Mouse (Mus musculus) neural tube, embryonic 12.5 days (tissue): ENCODE results near the gene Tmem181a. TPM values are rescaled to one million over a fixed set of nuclear protein-coding genes. Genes with fewer than 3 reads are reported as not detected.
"Not testable (repeated sequence)": the region's sequence is repeated elsewhere in the genome, so short reads cannot be mapped to it uniquely, and the experiment has no call there.

Experiments
- ATAC-seq: fragments of 200-750 bp; cut with Nextera tagmentation; 2 replicates; pipeline ENCODE4 v1.8.0; 2017; ENCODE audit warnings: low read depth, mild to moderate bottlenecking, moderate TSS enrichment, moderate library complexity; ENCODE audit not compliant: low FRiP score
- H3K27ac ChIP-seq: fragments of 300-500 bp; sonication (generic); 2 replicates; pipeline ENCODE4 v1.5.1; 2016
- H3K27me3 ChIP-seq: fragments of 300-500 bp; sonication (generic); replicated peaks from 2 replicates; pipeline ENCODE4 v1.6.1; 2016; ENCODE audit warnings: mild to moderate bottlenecking
- H3K36me3 ChIP-seq: fragments of 300-500 bp; sonication (generic); 2 replicates; pipeline ENCODE4 v1.6.1; 2016; ENCODE audit warnings: mild to moderate bottlenecking
- H3K4me1 ChIP-seq: fragments of 300-500 bp; sonication (generic); 2 replicates; pipeline ENCODE4 v1.6.1; 2016
- H3K4me2 ChIP-seq: fragments of 300-500 bp; sonication (generic); replicated peaks from 2 replicates; pipeline ENCODE4 v1.6.1; 2016; ENCODE audit warnings: mild to moderate bottlenecking
- H3K4me3 ChIP-seq: fragments of 300-500 bp; sonication (generic); 2 replicates; pipeline ENCODE4 v1.5.1; 2016
- H3K9ac ChIP-seq: fragments of 300-500 bp; sonication (generic); 2 replicates; pipeline ENCODE4 v1.6.1; 2016; ENCODE audit warnings: mild to moderate bottlenecking
- H3K9me3 ChIP-seq: fragments of 300-500 bp; sonication (generic); 2 replicates; pipeline ENCODE4 v1.6.1; 2016; ENCODE audit warnings: mild to moderate bottlenecking
- WGBS: fragments of 180-500 bp; shearing (Covaris S2); methylation state at CpG from one replicate; pipeline ENCODE4 v1.1.7; 2016; 5-methylcytosine and 5-hydroxymethylcytosine counted together
- polyA plus RNA-seq: library from polyadenylated mRNA; unstranded; fragments of >200 nt; fragmentation: Nextera tagmentation; extraction: Ambion mirVana; gene quantifications from 2 replicates; pipeline ENCODE4 v1.2.1, GENCODE M21; 2016

Gene Tmem181a
- polyA plus RNA-seq, 1 experiment from 2014 or later, result 36.2 TPM

DNA sequence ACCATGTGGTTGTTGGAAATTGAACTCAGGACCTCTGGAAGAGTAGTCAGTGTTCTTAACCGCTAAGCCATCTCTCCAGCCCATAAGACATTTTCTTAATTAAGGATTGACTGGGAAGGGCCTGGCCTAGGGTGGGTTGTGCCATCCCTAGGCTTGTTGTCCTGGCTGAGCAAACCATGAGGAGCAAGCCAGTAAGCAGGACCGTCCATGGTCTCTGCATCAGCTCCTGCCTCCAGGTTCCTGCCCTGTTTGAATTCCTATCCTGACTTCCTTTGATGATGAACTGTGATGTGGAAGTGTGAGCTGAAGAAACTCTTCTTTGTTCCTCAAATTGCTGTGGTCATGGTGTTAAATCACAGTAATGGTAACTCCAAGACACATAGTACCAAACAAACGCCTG lies 57.8 kb downstream of the Tmem181a start:
- H3K4me1 ChIP-seq, H3K4me3 ChIP-seq, H3K36me3 ChIP-seq, H3K9ac ChIP-seq, H3K4me2 ChIP-seq, ATAC-seq, H3K27ac ChIP-seq, H3K9me3 ChIP-seq, H3K27me3 ChIP-seq: not testable (repeated sequence)
- 41% methylated on average over 2 of the region's 3 CpGs for WGBS

DNA sequence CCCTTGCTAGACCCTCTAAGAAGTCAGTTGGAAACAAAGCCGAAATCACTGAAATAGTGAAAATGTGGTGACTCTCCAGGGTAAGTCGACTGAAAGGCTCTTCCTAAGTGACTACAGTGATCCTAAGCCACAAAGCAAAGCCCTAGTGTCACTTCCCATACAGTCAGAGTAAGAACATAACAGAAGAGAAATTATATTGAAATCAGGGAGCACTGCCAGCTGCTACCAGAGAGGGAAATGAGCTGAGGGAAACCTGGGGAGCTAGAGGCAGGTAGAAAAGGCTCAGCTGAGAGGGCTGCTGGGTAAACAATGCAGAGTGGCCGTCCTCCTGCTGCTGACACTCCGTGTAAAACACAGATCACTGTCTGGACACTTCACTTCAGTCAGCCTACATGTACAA lies 59.0 kb downstream of the Tmem181a start:
- H3K27ac ChIP-seq, H3K9me3 ChIP-seq, H3K4me1 ChIP-seq, H3K27me3 ChIP-seq, H3K36me3 ChIP-seq, H3K4me3 ChIP-seq, ATAC-seq, H3K9ac ChIP-seq, H3K4me2 ChIP-seq: not testable (repeated sequence)
- WGBS, result 42% methylated on average over 3 of the region's 4 CpGs

DNA sequence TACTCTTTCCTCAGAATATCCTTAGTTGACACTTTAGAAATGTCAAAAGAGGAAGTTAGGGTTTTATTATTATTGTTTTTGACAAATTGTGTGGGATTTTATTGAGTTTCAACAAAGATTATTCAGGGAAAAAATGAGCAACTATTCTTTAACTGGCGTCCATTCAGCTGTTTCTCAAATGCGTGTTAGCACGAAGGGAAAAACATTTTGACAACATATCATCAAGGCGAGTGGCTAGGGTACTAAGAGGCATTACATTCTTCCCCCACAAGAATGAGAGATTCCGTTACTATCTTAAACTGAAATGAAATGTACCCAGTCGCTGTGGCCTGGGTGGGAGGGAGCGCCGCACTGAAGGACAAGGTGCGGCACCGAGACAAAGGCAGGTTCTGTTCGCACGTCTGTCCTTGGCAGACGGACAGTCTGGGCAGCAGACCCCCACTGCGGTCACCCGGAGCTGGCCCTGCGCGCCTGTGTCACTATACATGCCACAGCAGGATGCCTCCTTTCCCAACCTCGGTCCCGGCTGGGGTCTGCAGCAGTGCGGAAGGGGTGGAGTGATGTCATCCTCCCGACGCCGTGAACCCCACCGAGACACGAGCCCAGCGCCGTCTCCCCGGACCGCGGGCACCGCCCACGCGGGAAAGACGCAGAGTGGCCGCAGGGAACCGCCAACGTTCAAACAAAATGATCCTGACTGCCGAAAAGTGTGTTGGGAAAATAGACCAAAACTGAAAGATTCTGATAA lies 59.9 kb downstream of the Tmem181a start:
- not testable (repeated sequence) for H3K4me1 ChIP-seq, H3K27me3 ChIP-seq, H3K27ac ChIP-seq, H3K9me3 ChIP-seq, H3K36me3 ChIP-seq
- Histone ChIP-seq H3K4me3 (peak overlapping the region; percentile 40), H3K9ac (peak overlapping the region; percentile 48; the same call in 1 of the 2 replicates), H3K4me2 (peak overlapping the region; percentile 58)
- WGBS, result 5% methylated on average over 38 of the region's 38 CpGs
- peak; percentile 69 for ATAC-seq

DNA sequence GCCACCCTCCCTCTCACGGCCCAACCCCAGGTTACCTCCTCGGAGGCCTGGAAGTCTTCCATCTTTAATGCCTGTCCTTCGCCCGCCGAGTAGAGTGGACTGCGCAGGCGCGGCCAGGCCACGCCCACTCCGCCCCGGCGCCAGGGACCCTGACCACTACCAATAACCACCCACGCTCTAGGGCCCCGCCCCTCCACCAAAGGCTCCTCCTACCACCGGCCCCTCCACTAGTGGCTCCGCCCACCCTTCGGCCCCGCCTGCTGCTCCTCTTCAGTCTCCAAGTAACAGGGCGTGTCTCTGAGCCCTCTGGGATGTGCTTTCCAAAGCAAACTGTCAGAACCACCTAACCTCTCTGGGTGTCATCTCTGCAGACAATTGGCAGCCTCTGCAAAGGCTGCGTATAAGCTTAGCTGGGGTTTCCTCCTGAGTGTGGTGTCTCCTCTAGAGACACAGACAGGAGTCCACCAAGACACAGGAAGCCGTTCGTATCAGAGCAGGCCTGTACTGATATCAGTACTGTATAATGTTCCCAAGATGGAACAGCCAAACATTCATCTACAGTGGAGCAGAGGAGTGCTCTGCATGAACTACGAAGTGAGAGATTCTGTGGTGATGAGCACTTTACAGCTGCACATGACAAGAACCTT lies 60.8 kb downstream of the Tmem181a start, which contains the start of gene Dynlt1a:
Gene Dynlt1a (minus strand): TSS at position 162 of the 647 bp plus-strand sequence.
- WGBS, result 11% methylated on average over 22 of the region's 23 CpGs
- not testable (repeated sequence) for H3K4me1 ChIP-seq, H3K27ac ChIP-seq, H3K27me3 ChIP-seq, H3K36me3 ChIP-seq, H3K9me3 ChIP-seq
- Histone ChIP-seq H3K4me3 (peak within 1 kb of the TSS; percentile 40), H3K4me2 (peak within 1 kb of the TSS; percentile 58), H3K9ac (peak within 1 kb of the TSS; percentile 48; the same call in 1 of the 2 replicates)
- peak; percentile 90 for ATAC-seq

DNA sequence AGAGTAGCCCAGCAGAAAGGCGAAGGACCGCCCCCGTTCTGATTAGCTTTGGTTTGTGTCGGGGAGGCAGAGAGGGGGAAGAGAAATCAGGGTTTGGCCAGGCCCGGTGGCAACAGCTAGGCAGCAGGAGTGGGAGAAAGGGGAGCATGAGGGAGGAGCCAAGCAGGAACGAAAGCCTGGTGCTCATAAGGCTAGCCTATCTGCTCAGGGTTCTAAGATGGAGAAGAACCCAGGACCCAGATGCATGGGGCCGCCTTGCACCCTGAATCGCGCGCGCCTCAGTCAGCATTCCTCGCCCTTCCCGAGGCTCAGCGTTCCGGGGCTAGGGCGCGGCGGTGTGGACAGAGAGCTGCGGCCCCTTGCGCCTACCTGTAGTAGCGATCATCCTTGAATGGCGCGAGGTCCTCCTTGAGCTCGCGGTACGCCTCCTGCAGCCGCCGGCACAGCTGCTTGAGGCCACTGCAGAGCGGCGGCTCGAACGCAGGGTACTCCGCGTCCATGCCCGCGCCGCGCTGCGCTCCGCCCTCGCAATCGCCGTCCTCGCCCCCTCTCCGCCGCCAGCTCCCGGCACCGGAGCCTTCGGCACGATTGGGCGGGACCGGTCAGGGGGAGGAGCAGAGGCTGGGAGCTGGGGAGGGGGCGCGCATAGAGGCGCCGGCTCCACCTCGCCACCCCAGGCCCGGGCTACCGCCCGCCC lies 64.6 kb downstream of the Tmem181a start:
- H3K27me3 ChIP-seq, H3K27ac ChIP-seq, H3K4me3 ChIP-seq, H3K4me1 ChIP-seq, H3K9me3 ChIP-seq, H3K9ac ChIP-seq, H3K36me3 ChIP-seq: not testable (repeated sequence)
- ATAC-seq, result peak; percentile 22
- H3K4me2 ChIP-seq, result peak overlapping the region; percentile 32; the same call in 1 of the 2 replicates
- WGBS, result 1% methylated on average over 6 of the region's 60 CpGs

DNA sequence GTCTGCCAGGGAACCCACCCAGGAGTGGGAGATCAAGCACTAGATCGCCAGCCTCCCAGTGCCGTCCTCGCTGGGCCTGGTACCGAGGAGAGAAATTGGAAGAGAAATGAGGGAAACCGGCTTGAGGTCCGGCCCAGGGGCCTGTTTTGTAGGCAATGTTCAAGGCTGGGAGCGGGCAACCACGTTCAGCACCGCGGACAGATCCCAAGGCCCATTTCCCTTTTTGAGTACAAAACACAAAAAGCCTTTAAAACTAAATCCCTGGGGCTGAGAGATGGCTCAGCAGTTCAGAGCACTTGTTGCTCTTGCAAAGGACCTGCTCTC lies 65.1 kb downstream of the Tmem181a start:
- H3K9ac ChIP-seq, H3K9me3 ChIP-seq, H3K27ac ChIP-seq, ATAC-seq, H3K36me3 ChIP-seq, H3K4me1 ChIP-seq, H3K4me2 ChIP-seq, H3K4me3 ChIP-seq, H3K27me3 ChIP-seq: not testable (repeated sequence)
- WGBS, result no CpG with 5 or more reads among the region's 10 CpGs

DNA sequence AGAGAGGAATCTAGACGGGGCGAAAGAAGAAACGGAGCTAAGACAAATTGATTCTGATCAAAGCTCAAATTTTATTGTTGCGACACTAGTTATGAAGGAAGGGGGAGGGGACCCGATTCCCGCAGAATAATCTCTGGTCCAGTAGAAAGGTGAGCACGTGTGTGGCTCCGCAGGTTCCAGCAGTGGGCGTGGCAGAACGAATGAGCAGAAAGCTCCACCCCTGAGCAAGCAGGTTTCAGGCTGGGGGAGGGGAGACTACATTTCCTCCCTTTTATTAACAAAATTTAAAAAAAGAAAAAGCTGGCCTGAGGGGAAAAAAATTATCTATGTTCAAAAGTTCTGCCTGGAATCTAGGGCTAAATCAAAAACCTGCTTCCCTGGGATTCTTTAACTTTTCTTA lies 68.4 kb downstream of the Tmem181a start:
- ATAC-seq, H3K4me2 ChIP-seq, H3K9ac ChIP-seq, H3K4me1 ChIP-seq, H3K9me3 ChIP-seq, H3K36me3 ChIP-seq, H3K4me3 ChIP-seq, H3K27ac ChIP-seq, H3K27me3 ChIP-seq: not testable (repeated sequence)
- 60% methylated on average over 10 of the region's 10 CpGs for WGBS

DNA sequence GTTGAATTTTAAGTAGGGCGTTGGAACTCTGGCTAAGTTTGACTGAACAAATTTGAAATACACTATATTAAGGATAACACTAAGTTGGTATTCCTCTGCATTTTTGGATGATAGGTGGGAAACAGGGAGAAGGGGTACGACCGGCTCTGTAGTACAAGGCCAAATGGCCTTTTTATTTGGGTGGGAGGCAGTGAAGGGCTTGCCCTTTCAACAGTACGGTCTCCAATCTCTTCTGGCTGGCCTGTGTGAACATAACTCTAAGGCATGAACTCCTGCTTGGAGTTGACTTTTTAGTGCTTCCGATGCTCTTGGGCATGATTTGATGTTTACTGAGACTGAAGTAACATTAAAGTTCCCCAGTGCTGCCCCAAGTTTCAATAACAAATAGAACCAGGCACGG lies 68.9 kb downstream of the Tmem181a start:
- H3K9me3 ChIP-seq, H3K4me3 ChIP-seq, H3K9ac ChIP-seq, H3K27me3 ChIP-seq, H3K36me3 ChIP-seq, ATAC-seq, H3K4me2 ChIP-seq, H3K27ac ChIP-seq, H3K4me1 ChIP-seq: not testable (repeated sequence)
- 64% methylated on average over 6 of the region's 6 CpGs for WGBS

DNA sequence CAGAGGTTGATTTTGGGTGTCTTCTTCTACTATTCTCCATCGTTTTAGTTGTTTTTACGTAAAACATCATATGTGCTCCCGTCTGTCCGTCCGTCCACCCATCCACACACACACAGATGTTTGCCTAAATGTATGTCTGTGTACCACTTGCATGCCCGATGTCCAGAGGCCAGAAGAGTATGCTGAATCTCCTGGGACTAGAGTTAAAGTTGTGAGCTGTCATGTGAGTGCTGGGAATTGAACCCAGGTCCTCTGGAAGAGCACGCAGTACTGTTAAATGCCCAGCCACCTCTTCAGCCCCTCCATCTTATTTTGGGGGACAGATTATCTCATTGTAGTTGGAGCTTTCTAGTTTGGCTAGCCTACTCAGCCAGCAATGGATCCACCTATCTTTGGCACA lies 70.9 kb downstream of the Tmem181a start:
- not testable (repeated sequence) for H3K27me3 ChIP-seq, H3K27ac ChIP-seq, H3K9me3 ChIP-seq, H3K4me1 ChIP-seq, ATAC-seq, H3K9ac ChIP-seq, H3K4me2 ChIP-seq, H3K4me3 ChIP-seq, H3K36me3 ChIP-seq
- WGBS, result 97% methylated on average over 7 of the region's 7 CpGs

DNA sequence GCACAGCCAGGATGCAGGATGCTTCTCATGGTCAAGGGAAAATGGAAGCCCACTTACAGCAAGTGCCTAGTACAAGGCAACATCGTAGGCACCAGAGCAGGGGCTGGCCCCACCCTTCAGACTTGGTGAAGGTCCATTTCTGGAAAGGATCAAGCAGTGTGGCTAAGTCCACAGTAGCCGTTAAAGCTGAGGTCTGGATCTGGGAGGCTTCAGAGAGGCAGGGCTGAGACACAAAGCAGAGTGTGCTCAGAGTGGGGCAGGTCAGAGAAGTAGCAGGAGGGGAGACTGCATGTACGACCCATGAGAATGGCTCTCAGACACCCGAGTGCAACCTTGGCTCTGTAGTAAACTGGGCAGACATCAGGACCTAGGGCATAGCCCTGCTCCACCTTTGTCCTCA lies 72.3 kb downstream of the Tmem181a start:
- H3K4me2 ChIP-seq, H3K27me3 ChIP-seq, H3K36me3 ChIP-seq, H3K4me1 ChIP-seq, H3K4me3 ChIP-seq, H3K27ac ChIP-seq, ATAC-seq, H3K9me3 ChIP-seq, H3K9ac ChIP-seq: not testable (repeated sequence)
- WGBS, result 82% methylated on average over 4 of the region's 4 CpGs

DNA sequence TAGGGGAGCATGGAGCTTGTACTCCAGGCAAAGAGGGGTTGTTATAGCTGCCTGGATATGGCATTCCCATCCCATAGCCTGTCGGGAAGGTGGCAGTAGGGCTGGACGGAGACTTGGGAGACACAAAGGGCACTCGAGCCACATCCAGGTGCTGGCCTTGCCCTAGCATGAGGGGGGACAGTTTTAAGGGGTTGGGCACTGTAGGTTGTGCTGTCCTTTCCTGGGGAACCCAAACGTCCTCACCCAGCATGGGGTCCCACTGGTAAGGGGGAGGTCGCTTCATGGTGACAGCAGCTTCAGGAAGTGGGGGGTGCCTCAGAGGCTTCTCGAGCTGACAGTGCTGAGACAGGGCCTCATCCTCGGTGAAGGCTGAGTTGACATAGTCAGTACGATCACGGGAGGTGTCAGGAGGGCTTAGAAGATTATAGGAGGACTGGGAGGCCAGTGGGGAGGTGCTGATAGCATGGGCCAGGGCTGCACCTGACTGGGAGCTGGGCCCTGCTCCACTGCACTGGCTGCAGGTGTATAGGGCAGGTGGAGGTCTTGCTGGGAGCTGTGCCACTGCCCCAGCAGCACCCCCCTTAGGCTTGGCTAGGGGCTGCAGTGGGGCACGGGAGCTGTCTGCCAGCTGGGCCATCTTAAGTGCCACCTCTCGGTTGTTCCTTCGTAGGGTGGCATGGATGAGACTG lies 86.1 kb downstream of the Tmem181a start:
- ATAC-seq, H3K4me2 ChIP-seq: not testable (repeated sequence)

DNA sequence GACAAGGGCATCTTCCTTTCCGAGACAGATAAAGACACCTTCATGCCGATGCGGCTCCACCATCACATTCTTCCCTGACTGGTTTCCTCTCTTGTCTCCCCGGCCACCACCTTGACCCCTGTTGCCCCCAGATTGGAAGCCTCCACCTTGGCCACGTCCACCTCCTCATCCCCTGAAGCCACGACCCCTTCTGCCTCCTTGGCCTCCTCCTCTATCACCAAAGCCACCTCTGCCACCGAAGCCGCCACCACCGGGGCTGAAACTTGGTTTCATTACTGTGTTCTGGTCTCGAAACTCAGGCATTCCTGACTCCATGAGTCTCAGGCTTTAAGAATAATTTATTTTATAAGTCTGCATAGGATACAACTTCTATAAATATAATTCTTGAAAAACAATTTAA lies 98.6 kb downstream of the Tmem181a start:
- H3K9ac ChIP-seq, H3K4me2 ChIP-seq, H3K9me3 ChIP-seq, H3K36me3 ChIP-seq, H3K4me3 ChIP-seq, H3K27me3 ChIP-seq, H3K27ac ChIP-seq, H3K4me1 ChIP-seq, ATAC-seq: not testable (repeated sequence)
- 90% methylated on average over 10 of the region's 10 CpGs for WGBS

More for the DNA sequence above, 86.1 kb downstream of the Tmem181a start:
- not testable (repeated sequence) for H3K4me3 ChIP-seq, H3K27me3 ChIP-seq, H3K9ac ChIP-seq, H3K27ac ChIP-seq, H3K36me3 ChIP-seq, H3K4me1 ChIP-seq, H3K9me3 ChIP-seq
- WGBS, result no CpG with 5 or more reads among the region's 12 CpGs
